Mouse (Mus musculus) ovary, postnatal 14 days (tissue): ENCODE data around the gene Gnptab.

Experiments
- DNase-seq: peaks from one replicate; pipeline ENCODE4 v3.0.0; 2022; ENCODE audit warnings: low spot score

Gnptab gene

GRCm38 (mm10) chr10:88377666-88378065 is 1.3 kb upstream of the Gnptab start:
- no peak for DNase-seq

- DNase-seq, result no peak
Observed at GRCm38 (mm10) chr10:88380002-88380401, 1.1 kb downstream of the Gnptab start.

- DNase-seq, result no peak
Observed at GRCm38 (mm10) chr10:88380430-88381060, 1.6 kb downstream of the Gnptab start.

- no peak for DNase-seq
Observed at GRCm38 (mm10) chr10:88381286-88381685, 2.4 kb downstream of the Gnptab start.

GRCm38 (mm10) chr10:88382009-88382408 is 3.1 kb downstream of the Gnptab start:
- no peak for DNase-seq

- no peak for DNase-seq
Observed at GRCm38 (mm10) chr10:88383479-88383878, 4.5 kb downstream of the Gnptab start.

- no peak for DNase-seq
Observed at GRCm38 (mm10) chr10:88384081-88384480, 5.1 kb downstream of the Gnptab start.

- no peak for DNase-seq
Observed at GRCm38 (mm10) chr10:88385290-88385689, 6.4 kb downstream of the Gnptab start.

GRCm38 (mm10) chr10:88385758-88386157 is 6.8 kb downstream of the Gnptab start:
- no peak for DNase-seq

- DNase-seq, result no peak
Observed at GRCm38 (mm10) chr10:88386251-88386650, 7.3 kb downstream of the Gnptab start.

GRCm38 (mm10) chr10:88389576-88389975 is 10.6 kb downstream of the Gnptab start:
- DNase-seq, result no peak

- DNase-seq, result no peak
Observed at GRCm38 (mm10) chr10:88390096-88390790, 11.3 kb downstream of the Gnptab start.

- DNase-seq, result no peak
Observed at GRCm38 (mm10) chr10:88391495-88391894, 12.6 kb downstream of the Gnptab start.

GRCm38 (mm10) chr10:88392181-88392847 is 13.4 kb downstream of the Gnptab start:
- no peak for DNase-seq

GRCm38 (mm10) chr10:88398668-88399243 is 19.8 kb downstream of the Gnptab start:
- DNase-seq, result no peak

- no peak for DNase-seq
Observed at GRCm38 (mm10) chr10:88399271-88399670, 20.3 kb downstream of the Gnptab start.

- DNase-seq, result no peak
Observed at GRCm38 (mm10) chr10:88403021-88403420, 24.1 kb downstream of the Gnptab start.

- no peak for DNase-seq
Observed at GRCm38 (mm10) chr10:88404220-88404619, 25.3 kb downstream of the Gnptab start.

GRCm38 (mm10) chr10:88405812-88406211 is 26.9 kb downstream of the Gnptab start:
- DNase-seq, result no peak

- DNase-seq, result no peak
Observed at GRCm38 (mm10) chr10:88407875-88408631, 29.1 kb downstream of the Gnptab start.

GRCm38 (mm10) chr10:88409751-88410150 is 30.8 kb downstream of the Gnptab start:
- DNase-seq, result no peak
